Mouse (Mus musculus) G1E (cell line): ENCODE measurements around the gene Mtus2.

Experiments used
- CTCF ChIP-seq: IDR thresholded peaks from 2 replicates; pipeline ENCODE4 v1.5.1; 2012; ENCODE audit warnings: low read depth, low read length, inconsistent platforms, mixed read lengths
- GATA1 ChIP-seq: IDR thresholded peaks from 2 replicates; pipeline ENCODE4 v1.6.1; 2012; ENCODE audit warnings: borderline replicate concordance, low read length, inconsistent platforms, mixed read lengths
- GATA2 ChIP-seq: IDR thresholded peaks from 2 replicates; pipeline ENCODE4 v1.6.1; 2012; ENCODE audit warnings: low read depth, low read length, inconsistent platforms, borderline replicate concordance
- POLR2AphosphoS5 ChIP-seq: IDR thresholded peaks from 2 replicates; pipeline ENCODE4 v1.6.1; 2012; ENCODE audit warnings: low read depth, low read length, inconsistent platforms; ENCODE audit not compliant: insufficient replicate concordance

- TF ChIP-seq CTCF (no peak), GATA2 (no peak), GATA1 (no peak), POLR2AphosphoS5 (no peak)
Observed at GRCm38 (mm10) chr5:148131458-148132131, 174.5 kb downstream of the Mtus2 start.
